Mouse (Mus musculus) cerebellum, adult 2 months (tissue): ENCODE results near the gene Pde4a. TPM values are rescaled to one million over a fixed set of nuclear protein-coding genes. Genes with fewer than 3 reads are reported as not detected.

Experiments used
- DNase-seq, 2 experiments: peaks; one replicate each; pipeline ENCODE4 v3.0.0; 2021
- H3K27ac ChIP-seq: fragments of 200-500 bp; 2 replicates; pipeline ENCODE4 v1.5.1; 2012; ENCODE audit warnings: low read length, control low read depth, inconsistent platforms; ENCODE audit not compliant: insufficient read depth
- H3K27me3 ChIP-seq: fragments of 200-500 bp; 2 replicates; pipeline ENCODE4 v1.6.1; 2012; ENCODE audit warnings: inconsistent platforms, mild to moderate bottlenecking, low read length, moderate library complexity; ENCODE audit not compliant: control insufficient read depth, insufficient read depth
- H3K4me1 ChIP-seq: fragments of 200-500 bp; 2 replicates; pipeline ENCODE4 v1.6.1; 2011; ENCODE audit warnings: low read length; ENCODE audit not compliant: control insufficient read depth, insufficient read depth
- H3K4me3 ChIP-seq: fragments of 200-500 bp; replicated peaks from 2 replicates; pipeline ENCODE3; 2011; ENCODE audit warnings: mild to moderate bottlenecking, low read depth, low read length, control low read depth; ENCODE audit not compliant: insufficient read depth
- CTCF ChIP-seq: fragments of 200-500 bp; IDR thresholded peaks from 2 replicates; pipeline ENCODE4 v1.5.1; 2011; ENCODE audit warnings: low read depth, mild to moderate bottlenecking, control low read depth, low read length, moderate library complexity, borderline replicate concordance; ENCODE audit not compliant: insufficient read depth
- POLR2A ChIP-seq: fragments of 200-500 bp; IDR thresholded peaks from 2 replicates; pipeline ENCODE4 v1.6.1; 2011; ENCODE audit warnings: low read length, control low read depth, borderline replicate concordance; ENCODE audit not compliant: insufficient read depth
- WGBS: fragments of 180-500 bp; shearing (Covaris S2); methylation state at CpG from one replicate; pipeline ENCODE4 v1.1.7; 2018; 5-methylcytosine and 5-hydroxymethylcytosine counted together
- polyA plus RNA-seq: library from polyadenylated mRNA; depleted of rRNA; stranded (reverse); fragments of >200 nt; gene quantifications from 2 replicates; pipeline ENCODE4 v1.2.3, GENCODE M21; 2012

Pde4a gene
- polyA plus RNA-seq, 1 experiment, result 57.4 TPM

- under 1% methylated on average over 82 of the region's 90 CpGs for WGBS
- Histone ChIP-seq H3K4me3 (peak within 1 kb of the TSS; percentile 82), H3K4me1 (peaks cover 18% of the 10 kb centered on the region), H3K27me3 (no peaks in the 10 kb centered on the region), H3K27ac (peak within 1 kb of the TSS; percentile 98)
- TF ChIP-seq POLR2A (peak; percentile 46; the same call in 1 of the 2 replicates), CTCF (no peak)
- DNase-seq, result peak; percentile 83 to 87
Observed at GRCm38 (mm10) chr9:21238733-21239464, 73.4 kb downstream of the Pde4a start, which contains the start of gene Keap1. Gene Keap1, minus strand, starts transcription at chr9:21239361.

- H3K4me1 ChIP-seq, result peaks cover 18% of the 10 kb centered on the region
- DNase-seq, result no peak
- H3K27me3 ChIP-seq, result no peaks in the 10 kb centered on the region
- H3K27ac ChIP-seq, result peak overlapping the region; percentile 98; the same call in 1 of the 2 replicates
- peak overlapping the region; percentile 82 for H3K4me3 ChIP-seq
- WGBS, result 25% methylated on average over 4 of the region's 4 CpGs
- TF ChIP-seq POLR2A, result no peak
- TF ChIP-seq CTCF, result no peak
Observed at GRCm38 (mm10) chr9:21239465-21239848, 73.9 kb downstream of the Pde4a start.

- DNase-seq, result peak; percentile 79 to 86
- TF ChIP-seq POLR2A, result no peak
- TF ChIP-seq CTCF, result peak; percentile 96
- WGBS, result 2% methylated on average over 11 of the region's 11 CpGs
- Histone ChIP-seq H3K4me1 (peaks cover 17% of the 10 kb centered on the region), H3K27ac (no peak overlapping the region), H3K27me3 (no peaks in the 10 kb centered on the region), H3K4me3 (peak overlapping the region; percentile 20)
Observed at GRCm38 (mm10) chr9:21241343-21241742, 75.8 kb downstream of the Pde4a start.

- H3K27me3 ChIP-seq, result no peaks in the 10 kb centered on the region; the same call in 1 of the 2 replicates
- peak overlapping the region; percentile 76 for H3K4me3 ChIP-seq
- peak; percentile 58; the same call in 1 of the 2 replicates for TF ChIP-seq POLR2A
- no peak for TF ChIP-seq CTCF
- peak in 1 of 2 experiments; percentile 90 for DNase-seq
- H3K27ac ChIP-seq, result peak overlapping the region; percentile 95
- H3K4me1 ChIP-seq, result peaks cover 11% of the 10 kb centered on the region; the same call in 1 of the 2 replicates
- WGBS, result under 1% methylated on average over 42 of the region's 42 CpGs
Observed at GRCm38 (mm10) chr9:21243826-21244427, 78.4 kb downstream of the Pde4a start.

GRCm38 (mm10) chr9:21244428-21245112, 79.1 kb downstream of the Pde4a start:
- Histone ChIP-seq H3K27ac (peak overlapping the region; percentile 95), H3K4me3 (peak overlapping the region; percentile 76), H3K27me3 (no peaks in the 10 kb centered on the region; the same call in 1 of the 2 replicates), H3K4me1 (peaks cover 11% of the 10 kb centered on the region; the same call in 1 of the 2 replicates)
- under 1% methylated on average over 72 of the region's 72 CpGs for WGBS
- 0 out of 2 replicates have a peak, but pooled peaks have one; percentile 6 for TF ChIP-seq CTCF
- peak; percentile 25; the same call in 1 of the 2 replicates for TF ChIP-seq POLR2A
- peak; percentile 80 to 86 for DNase-seq

- TF ChIP-seq CTCF, result no peak
- no peak for TF ChIP-seq POLR2A
- Histone ChIP-seq H3K27me3 (no peaks in the 10 kb centered on the region; the same call in 1 of the 2 replicates), H3K4me3 (peak overlapping the region; percentile 76), H3K27ac (peak overlapping the region; percentile 95), H3K4me1 (peaks cover 11% of the 10 kb centered on the region; the same call in 1 of the 2 replicates)
- 1% methylated on average over 16 of the region's 16 CpGs for WGBS
- no peak for DNase-seq
Observed at GRCm38 (mm10) chr9:21245113-21245487, 79.6 kb downstream of the Pde4a start.

- H3K4me1 ChIP-seq, result peaks cover 11% of the 10 kb centered on the region; the same call in 1 of the 2 replicates
- no peak overlapping the region for H3K27ac ChIP-seq
- H3K27me3 ChIP-seq, result no peaks in the 10 kb centered on the region; the same call in 1 of the 2 replicates
- no peak overlapping the region for H3K4me3 ChIP-seq
- no peak for DNase-seq
- no peak for TF ChIP-seq POLR2A
- TF ChIP-seq CTCF, result no peak
- WGBS, result 87% methylated on average over 1 of the region's 1 CpGs
Observed at GRCm38 (mm10) chr9:21246342-21246741, 80.8 kb downstream of the Pde4a start.

GRCm38 (mm10) chr9:21248326-21248725, 82.8 kb downstream of the Pde4a start, which contains the start of gene S1pr5:
Gene S1pr5, minus strand, starts transcription at chr9:21248443.
- Histone ChIP-seq H3K4me1 (peaks cover 4% of the 10 kb centered on the region; the same call in 1 of the 2 replicates), H3K27me3 (no peaks in the 10 kb centered on the region; the same call in 1 of the 2 replicates), H3K4me3 (no peak within 1 kb of the TSS), H3K27ac (peak within 1 kb of the TSS; percentile 64; the same call in 1 of the 2 replicates)
- WGBS, result 8% methylated on average over 30 of the region's 30 CpGs
- TF ChIP-seq POLR2A, result no peak
- TF ChIP-seq CTCF, result no peak
- DNase-seq, result peak in 1 of 2 experiments; percentile 42
